In genomic region chr9:108111101-108111592, GRCm38 (mm10) we compare ENCODE assay signal across 8 mouse cellular contexts. TPM values are rescaled to one million over a fixed set of nuclear protein-coding genes. Genes with fewer than 3 reads are reported as not detected.
A peak's percentile ranks its signal among the peaks of the same experiment; 100 is the strongest.
DNase-seq lines count a peak whose midpoint lies in the region; ATAC-seq and TF ChIP-seq lines count a peak whose summit lies in the region.

No protein-coding gene starts in this region.

- H3K27me3 ChIP-seq in forebrain, embryonic 11.5 days (ENCODE audit: control insufficient read depth, insufficient read depth, low read length) = no peaks in the 10 kb centered on the region
- H3K27me3 ChIP-seq in limb, embryonic 12.5 days = peaks cover 54% of the 10 kb centered on the region
- H3K27me3 ChIP-seq in neural tube, embryonic 11.5 days (ENCODE audit: control insufficient read depth, insufficient read depth, low read length) = no peaks in the 10 kb centered on the region

- H3K4me2 ChIP-seq in forebrain, embryonic 11.5 days (ENCODE audit: low read depth, low read length, severe bottlenecking) = peak overlapping the region; percentile 43
- peak overlapping the region; percentile 65 for H3K4me2 ChIP-seq in limb, embryonic 12.5 days
- H3K4me2 ChIP-seq in neural tube, embryonic 11.5 days (ENCODE audit: low read depth) = peak overlapping the region; percentile 23

- H3K4me1 ChIP-seq in forebrain, embryonic 11.5 days (replicated peaks; ENCODE audit: control insufficient read depth, insufficient read depth, low read length) = peaks cover 5% of the 10 kb centered on the region; the same call in 1 of the 2 replicates
- peaks cover 14% of the 10 kb centered on the region for H3K4me1 ChIP-seq in limb, embryonic 12.5 days (replicated peaks)
- H3K4me1 ChIP-seq in neural tube, embryonic 11.5 days (ENCODE audit: control insufficient read depth, insufficient read depth, low read length) = no peaks in the 10 kb centered on the region

- no peak for DNase-seq in left cerebral cortex, adult 2 months (ENCODE audit: extremely low spot score in 1 of 2, low spot score in 2 of 2)
- DNase-seq in left cerebral cortex, adult 18-20 months (ENCODE audit: low spot score in 2 of 2) = no peak
- no peak for DNase-seq in forebrain, embryonic 11.5 days (ENCODE audit: low spot score)
- DNase-seq in neural tube, embryonic 11.5 days (ENCODE audit: low spot score) = peak; percentile 34
- DNase-seq in frontal cortex, postnatal 25 days (ENCODE audit: low spot score in 2 of 2) = no peak
- no peak for DNase-seq in ovary, adult 18-20 months (ENCODE audit: low spot score)

- intact Hi-C loops in left cerebral cortex, adult 2 months (cut with DNase I) = no loop called here

- WGBS in forebrain, embryonic 11.5 days = 17% methylated on average over 22 of the region's 22 CpGs
- 10% methylated on average over 22 of the region's 22 CpGs for WGBS in limb, embryonic 12.5 days
- 8% methylated on average over 22 of the region's 22 CpGs for WGBS in neural tube, embryonic 11.5 days

- no peak for TF ChIP-seq CTCF in left cerebral cortex, adult 2 months (IDR thresholded peaks at IDR 0.05)

- no peaks in the 10 kb centered on the region for H3K9me3 ChIP-seq in forebrain, embryonic 11.5 days (ENCODE audit: control insufficient read depth, low read length)
- H3K9me3 ChIP-seq in limb, embryonic 12.5 days = no peaks in the 10 kb centered on the region
- no peaks in the 10 kb centered on the region for H3K9me3 ChIP-seq in neural tube, embryonic 11.5 days (ENCODE audit: control insufficient read depth, low read length)

- no peak for ATAC-seq in forebrain, embryonic 11.5 days (replicated peaks; ENCODE audit: low FRiP score)
- ATAC-seq in limb, embryonic 12.5 days (ENCODE audit: insufficient number of reproducible peaks, insufficient read depth, low FRiP score, low TSS enrichment, low read depth) = no peak
- ATAC-seq in neural tube, embryonic 11.5 days (ENCODE audit: insufficient read depth, low FRiP score, low TSS enrichment) = no peak
- no peak for ATAC-seq in cerebellum, adult (ENCODE audit: insufficient number of reproducible peaks, low FRiP score, low TSS enrichment)

- H3K27ac ChIP-seq in left cerebral cortex, adult 2 months = peak overlapping the region; percentile 50
- no peak overlapping the region for H3K27ac ChIP-seq in forebrain, embryonic 11.5 days (ENCODE audit: low read depth, low read length)
- peak overlapping the region; percentile 53; the same call in 1 of the 2 replicates for H3K27ac ChIP-seq in limb, embryonic 12.5 days
- H3K27ac ChIP-seq in neural tube, embryonic 11.5 days (ENCODE audit: low read depth, low read length) = no peak overlapping the region

- no peaks in the 10 kb centered on the region; the same call in 1 of the 2 replicates for H3K36me3 ChIP-seq in forebrain, embryonic 11.5 days (ENCODE audit: control insufficient read depth, insufficient read depth, low read length)
- H3K36me3 ChIP-seq in limb, embryonic 12.5 days = no peaks in the 10 kb centered on the region
- H3K36me3 ChIP-seq in neural tube, embryonic 11.5 days (ENCODE audit: control insufficient read depth, insufficient read depth, low read length) = peaks cover 2% of the 10 kb centered on the region; the same call in 1 of the 2 replicates

- peak overlapping the region; percentile 32 for H3K9ac ChIP-seq in forebrain, embryonic 11.5 days (ENCODE audit: low read length)
- peak overlapping the region; percentile 63 for H3K9ac ChIP-seq in limb, embryonic 12.5 days (replicated peaks)
- H3K9ac ChIP-seq in neural tube, embryonic 11.5 days (ENCODE audit: low read length) = peak overlapping the region; percentile 32; the same call in 1 of the 2 replicates

- no peak overlapping the region for H3K4me3 ChIP-seq in left cerebral cortex, adult 2 months
- 0 out of 2 replicates have a peak overlapping the region, but pooled peaks have one; percentile 3 for H3K4me3 ChIP-seq in forebrain, embryonic 11.5 days (ENCODE audit: low read depth, low read length)
- peak overlapping the region; percentile 36 for H3K4me3 ChIP-seq in limb, embryonic 12.5 days (replicated peaks)
- H3K4me3 ChIP-seq in neural tube, embryonic 11.5 days (ENCODE audit: low read depth, low read length) = peak overlapping the region; percentile 1; the same call in 1 of the 2 replicates

RNA-seq across cellular contexts. Expression of gene Apeh, which starts 16.7 kb away (rescaled TPM):
- total RNA-seq in left cerebral cortex, adult 2 months (2021) = 10 to 100 TPM; 31.0 to 31.8 TPM
- 10 to 100 TPM; 29.2 to 32.2 TPM for total RNA-seq in left cerebral cortex, adult 18-20 months (2021)
- polyA plus RNA-seq in forebrain, embryonic 11.5 days (2014; fragmentation: Nextera tagmentation; extraction: Ambion mirVana) = 53.3 and 61.5 TPM in 2 replicates
- 56.9 and 57.9 TPM in 2 replicates for polyA plus RNA-seq in limb, embryonic 12.5 days (2016; fragmentation: Nextera tagmentation; extraction: Ambion mirVana)
- polyA plus RNA-seq in neural tube, embryonic 11.5 days (2014; fragmentation: Nextera tagmentation; extraction: Ambion mirVana) = 54.3 and 62.7 TPM in 2 replicates

RNA-seq across cellular contexts. Expression of gene Rnf123, which starts 28.0 kb away (rescaled TPM):
- total RNA-seq in left cerebral cortex, adult 2 months (2021) = 100 to 1,000 TPM; 107 to 108 TPM
- 10 to 100 TPM; 83.8 to 86.7 TPM for total RNA-seq in left cerebral cortex, adult 18-20 months (2021)
- polyA plus RNA-seq in forebrain, embryonic 11.5 days (2014; fragmentation: Nextera tagmentation; extraction: Ambion mirVana) = 34.7 and 37.0 TPM in 2 replicates
- 30.5 and 38.0 TPM in 2 replicates for polyA plus RNA-seq in limb, embryonic 12.5 days (2016; fragmentation: Nextera tagmentation; extraction: Ambion mirVana)
- 31.6 and 35.9 TPM in 2 replicates for polyA plus RNA-seq in neural tube, embryonic 11.5 days (2014; fragmentation: Nextera tagmentation; extraction: Ambion mirVana)

RNA-seq across cellular contexts. Expression of gene Mst1, which starts 30.9 kb away (rescaled TPM):
- total RNA-seq in left cerebral cortex, adult 2 months (2021) = not detected
- total RNA-seq in left cerebral cortex, adult 18-20 months (2021) = not detected
- 0.28 and 0.56 TPM in 2 replicates for polyA plus RNA-seq in forebrain, embryonic 11.5 days (2014; fragmentation: Nextera tagmentation; extraction: Ambion mirVana)
- 0.18 and 0.51 TPM in 2 replicates for polyA plus RNA-seq in limb, embryonic 12.5 days (2016; fragmentation: Nextera tagmentation; extraction: Ambion mirVana)
- 0.49 and 1.0 TPM in 2 replicates for polyA plus RNA-seq in neural tube, embryonic 11.5 days (2014; fragmentation: Nextera tagmentation; extraction: Ambion mirVana)

RNA-seq across cellular contexts. Expression of gene Amigo3, which starts 58.2 kb away (rescaled TPM):
- total RNA-seq in left cerebral cortex, adult 2 months (2021) = 1 to 10 TPM; 1.9 to 2.1 TPM
- total RNA-seq in left cerebral cortex, adult 18-20 months (2021) = 1 to 10 TPM; 1.2 to 1.7 TPM
- polyA plus RNA-seq in forebrain, embryonic 11.5 days (2014; fragmentation: Nextera tagmentation; extraction: Ambion mirVana) = 2.4 and 2.7 TPM in 2 replicates
- polyA plus RNA-seq in limb, embryonic 12.5 days (2016; fragmentation: Nextera tagmentation; extraction: Ambion mirVana) = 3.1 and 3.7 TPM in 2 replicates
- 2.7 and 2.8 TPM in 2 replicates for polyA plus RNA-seq in neural tube, embryonic 11.5 days (2014; fragmentation: Nextera tagmentation; extraction: Ambion mirVana)

Comparison
In these comparisons a context has a peak if more than half of its experiments do, and no peak if none do; other contexts are left out.
1. H3K27ac ChIP-seq: peak in left cerebral cortex, adult 2 months (single experiment) and limb, embryonic 12.5 days (single experiment); none in forebrain, embryonic 11.5 days (single experiment) and neural tube, embryonic 11.5 days (single experiment).
2. Peak in every context shown above with its lines, with median percentiles within 50 percentile points of each other: H3K4me2 ChIP-seq and H3K9ac ChIP-seq.